Mouse (Mus musculus) MEL (cell line): ENCODE results near the gene Vps11.

ENCODE experiments used
- BHLHE40 ChIP-seq: IDR thresholded peaks from 2 replicates; pipeline ENCODE4 v1.6.1; 2012; ENCODE audit warnings: low read depth, mild to moderate bottlenecking, inconsistent platforms, low read length, improper control_type of control experiment, borderline replicate concordance
- CTCF ChIP-seq, 3 experiments: IDR thresholded peaks in 2 of 3; conservative IDR thresholded peaks in 1 of 3; 2 replicates each; pipeline ENCODE4 v1.5.1; 2011 to 2012; ENCODE audit warnings: low read length in 3 of 3, low read depth in 2 of 3, mild to moderate bottlenecking in 2 of 3, improper control_type of control experiment in 1 of 3, inconsistent platforms in 1 of 3, mixed read lengths in 1 of 3, moderate library complexity in 1 of 3; ENCODE audit not compliant: control insufficient read depth in 1 of 3, insufficient read depth in 1 of 3, poor library complexity in 1 of 3, severe bottlenecking in 1 of 3
- EP300 ChIP-seq, 2 experiments: IDR thresholded peaks; 2 replicates each; pipeline ENCODE4 v1.6.1; 2011; ENCODE audit warnings: improper control_type of control experiment in 2 of 2, low read length in 2 of 2, low read depth in 1 of 2, mild to moderate bottlenecking in 1 of 2
- GATA1 ChIP-seq: IDR thresholded peaks from 2 replicates; pipeline ENCODE4 v1.6.1; 2011; ENCODE audit warnings: low read depth, low read length, improper control_type of control experiment
- HCFC1 ChIP-seq: IDR thresholded peaks from 2 replicates; pipeline ENCODE4 v1.6.1; 2012; ENCODE audit warnings: low read depth, mild to moderate bottlenecking, inconsistent platforms, low read length, improper control_type of control experiment, moderate library complexity
- JUND ChIP-seq: IDR thresholded peaks from 2 replicates; pipeline ENCODE4 v1.6.1; 2011; ENCODE audit warnings: low read depth, mild to moderate bottlenecking, improper control_type of control experiment, low read length
- POLR2A ChIP-seq, 2 experiments: IDR thresholded peaks; 2 replicates each; pipeline ENCODE4 v1.6.1; 2011 to 2012; ENCODE audit warnings: low read length in 2 of 2, mild to moderate bottlenecking in 2 of 2, control low read depth in 1 of 2, improper control_type of control experiment in 1 of 2, low read depth in 1 of 2, moderate library complexity in 1 of 2; ENCODE audit not compliant: control insufficient read depth in 1 of 2, insufficient read depth in 1 of 2, poor library complexity in 1 of 2
- POLR2AphosphoS2 ChIP-seq: IDR thresholded peaks from 2 replicates; pipeline ENCODE4 v1.6.1; 2011; ENCODE audit warnings: low read length, improper control_type of control experiment
- SMC3 ChIP-seq: IDR thresholded peaks from 2 replicates; pipeline ENCODE4 v1.6.1; 2011; ENCODE audit warnings: low read depth, low read length, improper control_type of control experiment

- TF ChIP-seq CTCF (IDR thresholded peaks at IDR 0.05 in 2 of 3, conservative IDR thresholded peaks at IDR 0.05 in 1 of 3; ENCODE audit: control insufficient read depth in 1 of 3, insufficient read depth in 1 of 3, low read depth in 2 of 3, low read length in 3 of 3, poor library complexity in 1 of 3, severe bottlenecking in 1 of 3) (peak; percentile 78 to 85 (median 80)), GATA1 (no peak), HCFC1 (no peak), SMC3 (peak; percentile 57), POLR2A (IDR thresholded peaks at IDR 0.05; ENCODE audit: control insufficient read depth in 1 of 2, insufficient read depth in 1 of 2, low read depth in 1 of 2, low read length in 2 of 2, poor library complexity in 1 of 2) (no peak), POLR2AphosphoS2 (no peak), JUND (no peak), EP300 (IDR thresholded peaks at IDR 0.05; ENCODE audit: low read depth in 1 of 2, low read length in 2 of 2) (no peak), BHLHE40 (no peak)
Observed at GRCm38 (mm10) chr9:44364480-44364879, 3.0 kb upstream of the Vps11 start.
